Mouse (Mus musculus) midbrain, embryonic 11.5 days (tissue): ENCODE results near the gene Clcn2. TPM values are rescaled to one million over a fixed set of nuclear protein-coding genes. Genes with fewer than 3 reads are reported as not detected.

Experiments used
- ATAC-seq: fragments of 200-750 bp; cut with Nextera tagmentation; 2 replicates; pipeline ENCODE4 v1.8.0; 2017; ENCODE audit warnings: moderate TSS enrichment, moderate library complexity; ENCODE audit not compliant: low FRiP score
- DNase-seq: peaks from one replicate; pipeline ENCODE4 v3.0.0; 2015; ENCODE audit warnings: low spot score; ENCODE audit errors: missing footprints
- H3K27ac ChIP-seq: fragments of 300-500 bp; sonication (generic); 2 replicates; pipeline ENCODE4 v1.5.1; 2014; ENCODE audit warnings: low read depth, low read length
- H3K27me3 ChIP-seq: fragments of 300-500 bp; sonication (generic); 2 replicates; pipeline ENCODE4 v1.6.1; 2014; ENCODE audit warnings: mild to moderate bottlenecking, low read length, moderate library complexity, mixed read lengths; ENCODE audit not compliant: control insufficient read depth, insufficient read depth
- H3K36me3 ChIP-seq: fragments of 300-500 bp; sonication (generic); 2 replicates; pipeline ENCODE4 v1.6.1; 2014; ENCODE audit warnings: mild to moderate bottlenecking, low read length, moderate library complexity, mixed read lengths; ENCODE audit not compliant: control insufficient read depth, insufficient read depth
- H3K4me1 ChIP-seq: fragments of 300-500 bp; sonication (generic); 2 replicates; pipeline ENCODE4 v1.6.1; 2014; ENCODE audit warnings: low read length; ENCODE audit not compliant: control insufficient read depth, insufficient read depth
- H3K4me2 ChIP-seq: fragments of 300-500 bp; sonication (generic); 2 replicates; pipeline ENCODE4 v1.6.1; 2014; ENCODE audit warnings: mild to moderate bottlenecking, moderate library complexity
- H3K4me3 ChIP-seq: fragments of 300-500 bp; sonication (generic); 2 replicates; pipeline ENCODE4 v1.5.1; 2014; ENCODE audit warnings: low read depth, low read length
- H3K9ac ChIP-seq: fragments of 300-500 bp; sonication (generic); 2 replicates; pipeline ENCODE4 v1.6.1; 2014; ENCODE audit warnings: low read length
- H3K9me3 ChIP-seq: fragments of 300-500 bp; sonication (generic); 2 replicates; pipeline ENCODE4 v1.6.1; 2016; ENCODE audit warnings: low read length; ENCODE audit not compliant: control insufficient read depth
- WGBS: fragments of 180-500 bp; shearing (Covaris S2); extraction: QIAGEN DNeasy Blood & Tissue Kit; methylation state at CpG from one replicate; pipeline ENCODE4 v1.1.7; 2014; 5-methylcytosine and 5-hydroxymethylcytosine counted together
- polyA plus RNA-seq: library from polyadenylated mRNA; unstranded; fragments of >200 nt; fragmentation: Nextera tagmentation; extraction: Ambion mirVana; gene quantifications from 2 replicates; pipeline ENCODE4 v1.2.1, GENCODE M21; 2014

Gene Clcn2
- polyA plus RNA-seq, 1 experiment from 2014 or later: 16.0 TPM

DNA sequence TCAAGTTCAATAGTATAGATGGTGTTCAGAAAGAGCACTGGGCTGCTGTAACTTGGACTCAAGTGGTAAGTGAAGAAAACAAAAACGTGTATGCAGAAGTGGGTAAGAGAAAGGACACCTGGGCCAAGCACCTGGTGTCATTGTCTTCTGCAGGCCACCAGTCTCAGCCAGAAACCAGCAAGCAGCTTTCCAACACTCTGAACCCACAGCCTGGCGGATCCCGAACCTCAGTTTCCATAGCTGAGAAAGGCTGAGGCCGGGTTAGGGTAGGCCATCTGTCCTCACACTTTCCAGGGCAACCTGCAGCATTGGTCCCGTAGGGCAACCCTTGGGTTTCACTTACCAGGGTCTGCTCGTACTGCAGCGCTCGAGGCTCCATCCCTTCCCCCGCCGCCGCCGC is 2.0 kb downstream of the Clcn2 start:
- peaks cover 27% of the 10 kb centered on the region for H3K4me1 ChIP-seq

DNA sequence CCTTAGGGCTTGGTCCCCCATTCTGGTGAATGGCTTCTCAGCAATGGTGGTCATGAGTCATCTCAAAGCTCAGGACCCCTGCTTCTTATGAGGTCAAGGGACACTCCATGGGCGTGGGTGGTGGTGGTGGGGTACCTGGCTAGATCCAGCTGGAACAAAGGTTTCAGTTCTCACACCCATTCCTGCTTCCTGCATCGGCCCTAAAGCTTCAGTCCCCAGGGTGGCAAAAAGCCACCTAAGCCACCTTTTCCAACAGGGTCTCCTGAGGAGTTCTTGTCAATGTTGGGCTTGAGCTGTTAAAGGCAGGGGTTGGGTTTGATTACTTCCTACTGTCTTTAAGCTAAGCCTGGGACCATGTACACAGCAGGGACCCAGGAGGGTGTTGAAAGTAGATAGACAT is 2.4 kb downstream of the Clcn2 start:
- H3K4me2 ChIP-seq: peak overlapping the region; percentile 73
- H3K36me3 ChIP-seq: peaks cover 3% of the 10 kb centered on the region; the same call in 1 of the 2 replicates
- no peaks in the 10 kb centered on the region for H3K9me3 ChIP-seq
- DNase-seq (no peak), ATAC-seq (no peak)
- peak overlapping the region; percentile 80 for H3K9ac ChIP-seq
- WGBS: 62% methylated on average over 2 of the region's 2 CpGs
- H3K4me3 ChIP-seq: peak overlapping the region; percentile 60
- peaks cover 27% of the 10 kb centered on the region for H3K4me1 ChIP-seq
- H3K27ac ChIP-seq: no peak overlapping the region
- H3K27me3 ChIP-seq: no peaks in the 10 kb centered on the region

More for the DNA sequence above, 2.0 kb downstream of the Clcn2 start:
- Histone ChIP-seq H3K27me3 (no peaks in the 10 kb centered on the region), H3K27ac (peak overlapping the region; percentile 82), H3K36me3 (no peaks in the 10 kb centered on the region), H3K4me3 (peak overlapping the region; percentile 60), H3K4me2 (peak overlapping the region; percentile 73), H3K9me3 (no peaks in the 10 kb centered on the region), H3K9ac (peak overlapping the region; percentile 80)
- DNase-seq (no peak), ATAC-seq (no peak)
- WGBS: 2% methylated on average over 12 of the region's 12 CpGs

- Histone ChIP-seq H3K27me3 (no peaks in the 10 kb centered on the region), H3K36me3 (peaks cover 3% of the 10 kb centered on the region; the same call in 1 of the 2 replicates), H3K9me3 (no peaks in the 10 kb centered on the region), H3K9ac (peak overlapping the region; percentile 80), H3K4me1 (peaks cover 27% of the 10 kb centered on the region), H3K27ac (no peak overlapping the region), H3K4me3 (peak overlapping the region; percentile 60), H3K4me2 (peak overlapping the region; percentile 73)
- no peak for DNase-seq
- ATAC-seq: no peak
- WGBS: 32% methylated on average over 11 of the region's 11 CpGs
These were observed 3.1 kb downstream of the Clcn2 start for GRCm38 (mm10) chr16:20714307-20715080.

DNA sequence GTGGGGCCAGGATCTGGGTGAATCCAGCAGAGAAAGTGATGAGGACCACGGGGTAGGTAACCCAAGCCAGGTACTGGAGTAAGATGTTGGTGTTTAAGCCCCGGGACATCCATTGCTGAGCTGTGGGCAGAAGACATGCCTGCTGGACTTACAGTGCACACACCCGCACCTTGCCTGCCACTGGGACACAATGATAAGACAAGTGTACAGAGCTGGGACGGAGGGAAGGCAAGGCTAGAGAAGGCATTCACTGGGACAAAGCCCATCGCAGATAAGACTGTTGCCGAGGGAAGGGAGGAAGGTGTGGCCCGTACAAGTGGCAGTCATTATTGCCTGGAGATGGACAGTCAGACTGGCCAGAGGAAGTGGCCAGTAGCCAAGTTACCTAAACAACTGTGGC is 4.7 kb downstream of the Clcn2 start:
- Histone ChIP-seq H3K36me3 (peaks cover 3% of the 10 kb centered on the region; the same call in 1 of the 2 replicates), H3K27ac (no peak overlapping the region), H3K9ac (no peak overlapping the region), H3K4me3 (no peak overlapping the region), H3K27me3 (no peaks in the 10 kb centered on the region), H3K4me2 (no peak overlapping the region), H3K9me3 (no peaks in the 10 kb centered on the region), H3K4me1 (peaks cover 20% of the 10 kb centered on the region)
- ATAC-seq (no peak), DNase-seq (no peak)
- 90% methylated on average over 7 of the region's 7 CpGs for WGBS

- no peak overlapping the region for H3K4me3 ChIP-seq
- H3K9ac ChIP-seq: no peak overlapping the region
- DNase-seq (no peak), ATAC-seq (no peak)
- no peak overlapping the region for H3K27ac ChIP-seq
- 78% methylated on average over 9 of the region's 9 CpGs for WGBS
- H3K27me3 ChIP-seq: no peaks in the 10 kb centered on the region
- peaks cover 5% of the 10 kb centered on the region; the same call in 1 of the 2 replicates for H3K36me3 ChIP-seq
- H3K4me2 ChIP-seq: no peak overlapping the region
- no peaks in the 10 kb centered on the region for H3K9me3 ChIP-seq
- H3K4me1 ChIP-seq: peaks cover 20% of the 10 kb centered on the region
These were observed 5.4 kb downstream of the Clcn2 start for GRCm38 (mm10) chr16:20712190-20712589.

GRCm38 (mm10) chr16:20710810-20711209 is 6.7 kb downstream of the Clcn2 start:
- DNase-seq (no peak), ATAC-seq (no peak)
- Histone ChIP-seq H3K4me1 (peaks cover 11% of the 10 kb centered on the region), H3K9ac (no peak overlapping the region), H3K27ac (no peak overlapping the region), H3K4me3 (no peak overlapping the region), H3K9me3 (no peaks in the 10 kb centered on the region), H3K4me2 (no peak overlapping the region), H3K27me3 (no peaks in the 10 kb centered on the region), H3K36me3 (peaks cover 5% of the 10 kb centered on the region; the same call in 1 of the 2 replicates)
- 91% methylated on average over 4 of the region's 4 CpGs for WGBS

DNA sequence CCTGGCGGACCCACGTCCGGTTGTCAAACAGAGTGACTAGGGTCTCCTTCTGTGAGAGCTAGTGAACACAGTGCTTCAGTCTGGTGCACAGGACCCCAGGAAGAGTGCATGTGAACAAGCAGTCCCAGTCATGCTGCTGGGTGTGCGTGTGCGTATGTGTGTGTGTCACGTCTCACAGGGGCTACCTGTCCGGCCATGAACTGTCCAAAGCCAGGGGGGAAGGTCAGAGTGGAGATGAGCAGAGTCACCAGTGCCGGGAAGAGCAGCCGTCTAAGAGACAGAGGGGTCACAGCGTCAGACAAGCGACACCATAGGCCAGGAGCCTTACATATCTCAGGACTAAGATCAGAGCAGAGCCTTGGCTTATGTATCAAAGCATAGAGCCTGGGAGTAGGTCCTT is 7.2 kb downstream of the Clcn2 start:
- WGBS: 94% methylated on average over 11 of the region's 11 CpGs
- no peak overlapping the region for H3K9ac ChIP-seq
- DNase-seq: no peak

GRCm38 (mm10) chr16:20708939-20709734 is 8.4 kb downstream of the Clcn2 start:
- Histone ChIP-seq H3K4me2 (no peak overlapping the region), H3K36me3 (peaks cover 5% of the 10 kb centered on the region; the same call in 1 of the 2 replicates), H3K9ac (no peak overlapping the region), H3K4me3 (no peak overlapping the region), H3K27ac (no peak overlapping the region), H3K4me1 (no peaks in the 10 kb centered on the region; the same call in 1 of the 2 replicates), H3K9me3 (no peaks in the 10 kb centered on the region), H3K27me3 (no peaks in the 10 kb centered on the region)
- ATAC-seq (peak; percentile 70), DNase-seq (peak; percentile 98)
- WGBS: 72% methylated on average over 19 of the region's 19 CpGs

More for the DNA sequence above, 7.2 kb downstream of the Clcn2 start:
- H3K4me2 ChIP-seq: no peak overlapping the region
- peaks cover 5% of the 10 kb centered on the region; the same call in 1 of the 2 replicates for H3K36me3 ChIP-seq
- H3K27ac ChIP-seq: no peak overlapping the region
- no peak for ATAC-seq
- H3K4me3 ChIP-seq: no peak overlapping the region
- no peaks in the 10 kb centered on the region for H3K9me3 ChIP-seq
- no peaks in the 10 kb centered on the region for H3K27me3 ChIP-seq
- H3K4me1 ChIP-seq: peaks cover 10% of the 10 kb centered on the region
